Mouse (Mus musculus) MEL (cell line): Measurements from ENCODE around the gene Kif20b. TPM values are rescaled to one million over a fixed set of nuclear protein-coding genes. Genes with fewer than 3 reads are reported as not detected.

Experiments used
- DNase-seq: peaks from one replicate; pipeline ENCODE4 v3.0.0; 2011; ENCODE audit warnings: low read depth, low spot score
- H3K27ac ChIP-seq: 2 replicates; pipeline ENCODE4 v1.5.1; 2012; ENCODE audit warnings: low read depth, mild to moderate bottlenecking, control low read depth, low read length, moderate library complexity; ENCODE audit not compliant: control insufficient read depth
- H3K27me3 ChIP-seq, 2 experiments: fragments of 150-350 bp in 1 of 2; sonication (generic) in 1 of 2; 2 replicates each; pipeline ENCODE4 v1.6.1; 2012; ENCODE audit warnings: low read length in 2 of 2, mild to moderate bottlenecking in 2 of 2, improper control_type of control experiment in 1 of 2, moderate library complexity in 1 of 2; ENCODE audit not compliant: insufficient read depth in 2 of 2, control insufficient read depth in 1 of 2
- H3K36me3 ChIP-seq, 2 experiments: 2 replicates each; pipeline ENCODE4 v1.6.1; 2012 to 2014; ENCODE audit warnings: low read length in 2 of 2, improper control_type of control experiment in 1 of 2, inconsistent platforms in 1 of 2, mild to moderate bottlenecking in 1 of 2; ENCODE audit not compliant: insufficient read depth in 2 of 2, control insufficient read depth in 1 of 2
- H3K4me1 ChIP-seq, 2 experiments: fragments of 150-350 bp in 1 of 2; sonication (generic) in 1 of 2; 2 replicates each; pipeline ENCODE4 v1.6.1; 2012; ENCODE audit warnings: low read length in 2 of 2, improper control_type of control experiment in 1 of 2, mild to moderate bottlenecking in 1 of 2; ENCODE audit not compliant: insufficient read depth in 2 of 2, control insufficient read depth in 1 of 2
- H3K4me3 ChIP-seq, 2 experiments: fragments of 150-350 bp in 1 of 2; sonication (generic) in 1 of 2; 2 replicates each; pipeline ENCODE4 v1.5.1; 2012; ENCODE audit warnings: low read depth in 2 of 2, low read length in 2 of 2, mild to moderate bottlenecking in 2 of 2, moderate library complexity in 2 of 2, control low read depth in 1 of 2, improper control_type of control experiment in 1 of 2; ENCODE audit not compliant: control insufficient read depth in 1 of 2, insufficient read depth in 1 of 2
- H3K79me2 ChIP-seq: 2 replicates; pipeline ENCODE4 v1.6.1; 2012; ENCODE audit warnings: mild to moderate bottlenecking, low read length, moderate library complexity; ENCODE audit not compliant: control insufficient read depth, poor library complexity, insufficient read depth
- H3K9ac ChIP-seq: 2 replicates; pipeline ENCODE4 v1.6.1; 2012; ENCODE audit warnings: low read depth, mild to moderate bottlenecking, control low read depth, low read length, moderate library complexity; ENCODE audit not compliant: control insufficient read depth, poor library complexity, severe bottlenecking
- H3K9me3 ChIP-seq: fragments of 150-350 bp; sonication (generic); replicated peaks from 2 replicates; pipeline ENCODE4 v1.6.1; 2012; ENCODE audit warnings: mild to moderate bottlenecking, low read length, improper control_type of control experiment, moderate library complexity; ENCODE audit not compliant: insufficient read depth
- BHLHE40 ChIP-seq: IDR thresholded peaks from 2 replicates; pipeline ENCODE4 v1.6.1; 2012; ENCODE audit warnings: low read depth, mild to moderate bottlenecking, inconsistent platforms, low read length, improper control_type of control experiment, borderline replicate concordance
- CHD2 ChIP-seq: IDR thresholded peaks from 2 replicates; pipeline ENCODE4 v1.6.1; 2011; ENCODE audit warnings: low read length, improper control_type of control experiment
- CTCF ChIP-seq, 3 experiments: IDR thresholded peaks in 2 of 3; conservative IDR thresholded peaks in 1 of 3; 2 replicates each; pipeline ENCODE4 v1.5.1; 2011 to 2012; ENCODE audit warnings: low read length in 3 of 3, low read depth in 2 of 3, mild to moderate bottlenecking in 2 of 3, improper control_type of control experiment in 1 of 3, inconsistent platforms in 1 of 3, mixed read lengths in 1 of 3, moderate library complexity in 1 of 3; ENCODE audit not compliant: control insufficient read depth in 1 of 3, insufficient read depth in 1 of 3, poor library complexity in 1 of 3, severe bottlenecking in 1 of 3
- ETS1 ChIP-seq: IDR thresholded peaks from 2 replicates; pipeline ENCODE4 v1.6.1; 2012; ENCODE audit warnings: low read depth, mild to moderate bottlenecking, inconsistent platforms, low read length, improper control_type of control experiment, moderate library complexity
- HCFC1 ChIP-seq: IDR thresholded peaks from 2 replicates; pipeline ENCODE4 v1.6.1; 2012; ENCODE audit warnings: low read depth, mild to moderate bottlenecking, inconsistent platforms, low read length, improper control_type of control experiment, moderate library complexity
- JUND ChIP-seq: IDR thresholded peaks from 2 replicates; pipeline ENCODE4 v1.6.1; 2011; ENCODE audit warnings: low read depth, mild to moderate bottlenecking, improper control_type of control experiment, low read length
- KAT2A ChIP-seq: conservative IDR thresholded peaks from 2 replicates; pipeline ENCODE4 v1.6.1; 2012; ENCODE audit warnings: low read depth, low read length, improper control_type of control experiment, inconsistent platforms
- MAX ChIP-seq: IDR thresholded peaks from 2 replicates; pipeline ENCODE4 v1.6.1; 2011; ENCODE audit warnings: low read length, improper control_type of control experiment
- MAZ ChIP-seq: IDR thresholded peaks from 2 replicates; pipeline ENCODE4 v1.6.1; 2012; ENCODE audit warnings: low read depth, mild to moderate bottlenecking, inconsistent platforms, low read length, improper control_type of control experiment
- MEF2A ChIP-seq: IDR thresholded peaks from 2 replicates; pipeline ENCODE4 v1.6.1; 2014; ENCODE audit warnings: low read depth, mild to moderate bottlenecking, inconsistent platforms, low read length, improper control_type of control experiment; ENCODE audit not compliant: poor library complexity, insufficient replicate concordance, severe bottlenecking; ENCODE audit errors: extremely low read depth
- MYB ChIP-seq: IDR thresholded peaks from 2 replicates; pipeline ENCODE4 v1.6.1; 2011; ENCODE audit warnings: mild to moderate bottlenecking, low read depth, low read length, improper control_type of control experiment
- MYC ChIP-seq: IDR thresholded peaks from 2 replicates; pipeline ENCODE4 v1.6.1; 2011; ENCODE audit warnings: low read depth, mild to moderate bottlenecking, low read length, improper control_type of control experiment, moderate library complexity
- NRF1 ChIP-seq: IDR thresholded peaks from 2 replicates; pipeline ENCODE4 v1.6.1; 2014; ENCODE audit warnings: low read depth, mild to moderate bottlenecking, inconsistent platforms, low read length, improper control_type of control experiment, moderate library complexity; ENCODE audit not compliant: poor library complexity, insufficient read depth, severe bottlenecking
- POLR2AphosphoS2 ChIP-seq: IDR thresholded peaks from 2 replicates; pipeline ENCODE4 v1.6.1; 2011; ENCODE audit warnings: low read length, improper control_type of control experiment
- POLR2AphosphoS5 ChIP-seq: IDR thresholded peaks from 2 replicates; pipeline ENCODE4 v1.6.1; 2012; ENCODE audit warnings: low read depth, borderline replicate concordance, mild to moderate bottlenecking, inconsistent platforms, low read length, moderate library complexity, mixed read lengths
- RAD21 ChIP-seq: IDR thresholded peaks from 2 replicates; pipeline ENCODE4 v1.6.1; 2011; ENCODE audit warnings: mild to moderate bottlenecking, low read depth, low read length, improper control_type of control experiment
- RCOR1 ChIP-seq: IDR thresholded peaks from 2 replicates; pipeline ENCODE4 v1.6.1; 2012; ENCODE audit warnings: low read depth, mild to moderate bottlenecking, inconsistent platforms, low read length, improper control_type of control experiment
- SIN3A ChIP-seq: IDR thresholded peaks from 2 replicates; pipeline ENCODE4 v1.6.1; 2012; ENCODE audit warnings: low read length, improper control_type of control experiment, inconsistent platforms
- SMC3 ChIP-seq: IDR thresholded peaks from 2 replicates; pipeline ENCODE4 v1.6.1; 2011; ENCODE audit warnings: low read depth, low read length, improper control_type of control experiment
- TAL1 ChIP-seq: IDR thresholded peaks from 2 replicates; pipeline ENCODE4 v1.6.1; 2012; ENCODE audit warnings: mild to moderate bottlenecking, inconsistent platforms, low read length, moderate library complexity, mixed read lengths
- TBP ChIP-seq: IDR thresholded peaks from 2 replicates; pipeline ENCODE4 v1.8.0; 2011; ENCODE audit warnings: low read depth, low read length, improper control_type of control experiment
- UBTF ChIP-seq: IDR thresholded peaks from 2 replicates; pipeline ENCODE4 v1.6.1; 2012; ENCODE audit warnings: low read depth, mild to moderate bottlenecking, inconsistent platforms, low read length, improper control_type of control experiment, moderate library complexity, borderline replicate concordance; ENCODE audit not compliant: insufficient read depth
- USF1 ChIP-seq: IDR thresholded peaks from 2 replicates; pipeline ENCODE4 v1.6.1; 2014; ENCODE audit warnings: low read depth, mild to moderate bottlenecking, inconsistent platforms, low read length, improper control_type of control experiment, moderate library complexity
- ZMIZ1 ChIP-seq: IDR thresholded peaks from 2 replicates; pipeline ENCODE4 v1.6.1; 2012; ENCODE audit warnings: low read depth, mild to moderate bottlenecking, inconsistent platforms, low read length, improper control_type of control experiment, moderate library complexity
- polyA plus RNA-seq, 2 experiments: library from polyadenylated mRNA; stranded (reverse) in 1 of 2; unstranded in 1 of 2; fragments of >175 nt in 1 of 2; fragments of >200 nt in 1 of 2; gene quantifications; 2 replicates each; pipeline versions ENCODE4 v1.2.1 to v1.2.4; 2012; ENCODE audit warnings: low replicate concordance in 2 of 2, low read depth in 1 of 2; ENCODE audit not compliant: insufficient read length in 2 of 2, insufficient read depth in 1 of 2, missing spikeins in 1 of 2
- total RNA-seq: library from RNA; depleted of rRNA; stranded (reverse); fragments of 300-350 nt; gene quantifications from 2 replicates; pipeline ENCODE4 v1.2.3, GENCODE M21; 2012

Kif20b gene
- total and polyA plus RNA-seq, 3 experiments: 40.0 to 55.5 (median 41.6) TPM

GRCm38 (mm10) chr19:34920531-34920930, 1.6 kb upstream of the Kif20b start:
- Histone ChIP-seq H3K27me3 (no peaks in the 10 kb centered on the region), H3K4me1 (peaks cover 3 to 6% of the 10 kb centered on the region in 2 experiments; a peak in 3 of 4 replicates), H3K9me3 (no peaks in the 10 kb centered on the region), H3K9ac (no peak overlapping the region), H3K36me3 (peaks cover 9 to 13% of the 10 kb centered on the region in 2 experiments), H3K79me2 (peaks cover 27% of the 10 kb centered on the region), H3K4me3 (peak overlapping the region in 1 of 2 experiments; percentile 56; a peak in 2 of 4 replicates), H3K27ac (no peak overlapping the region)
- DNase-seq: peak; percentile 27
- no peak for TF ChIP-seq CTCF (IDR thresholded peaks at IDR 0.05 in 2 of 3, conservative IDR thresholded peaks at IDR 0.05 in 1 of 3; ENCODE audit: control insufficient read depth in 1 of 3, insufficient read depth in 1 of 3, low read depth in 2 of 3, low read length in 3 of 3, poor library complexity in 1 of 3, severe bottlenecking in 1 of 3)
- TF ChIP-seq POLR2AphosphoS5: no peak
- TF ChIP-seq RAD21: no peak
- no peak for TF ChIP-seq MYC
- TF ChIP-seq HCFC1: no peak
- no peak for TF ChIP-seq MAZ
- no peak for TF ChIP-seq RCOR1
- TF ChIP-seq UBTF: no peak
- TF ChIP-seq MYB: no peak
- TF ChIP-seq USF1: no peak
- no peak for TF ChIP-seq ZMIZ1
- TF ChIP-seq BHLHE40: no peak
- no peak for TF ChIP-seq SMC3
- TF ChIP-seq TBP: no peak
- TF ChIP-seq POLR2AphosphoS2: no peak
- TF ChIP-seq MEF2A: no peak
- no peak for TF ChIP-seq SIN3A

GRCm38 (mm10) chr19:34921253-34921651, 909 bp upstream of the Kif20b start:
- Histone ChIP-seq H3K79me2 (peaks cover 29% of the 10 kb centered on the region), H3K27ac (peak overlapping the region; percentile 85)
- peak; percentile 80 for DNase-seq

More at GRCm38 (mm10) chr19:34921253-34921651, 909 bp upstream of the Kif20b start:
- Histone ChIP-seq H3K9me3 (no peaks in the 10 kb centered on the region), H3K36me3 (peaks cover 10 to 13% of the 10 kb centered on the region in 2 experiments), H3K9ac (peak overlapping the region; percentile 79), H3K4me1 (peaks cover 3 to 6% of the 10 kb centered on the region in 2 experiments; a peak in 3 of 4 replicates), H3K4me3 (peak overlapping the region; percentile 69 to 98), H3K27me3 (no peaks in the 10 kb centered on the region)
- TF ChIP-seq ZMIZ1 (no peak), CHD2 (no peak), POLR2AphosphoS5 (no peak), SIN3A (0 out of 2 replicates have a peak, but pooled peaks have one; percentile 3), MEF2A (no peak), ETS1 (no peak), JUND (no peak), MAX (0 out of 2 replicates have a peak, but pooled peaks have one; percentile 9), MYC (peak; percentile 71), CTCF (IDR thresholded peaks at IDR 0.05 in 2 of 3, conservative IDR thresholded peaks at IDR 0.05 in 1 of 3; ENCODE audit: control insufficient read depth in 1 of 3, insufficient read depth in 1 of 3, low read depth in 2 of 3, low read length in 3 of 3, poor library complexity in 1 of 3, severe bottlenecking in 1 of 3) (peak in 2 of 3 experiments; percentile 33 to 53; a peak in 4 of 6 replicates), NRF1 (no peak), MYB (no peak), KAT2A (no peak), TBP (peak; percentile 85), TAL1 (no peak)
